Mouse (Mus musculus) spleen, adult 10 weeks (tissue): Measurements from ENCODE around the gene Cdh23. TPM values are rescaled to one million over a fixed set of nuclear protein-coding genes. Genes with fewer than 3 reads are reported as not detected.

Experiments used
- polyA plus RNA-seq: library from polyadenylated mRNA; stranded (reverse); fragments of 350-450 nt; fragmentation: Illumina TruSeq; extraction: RNeasy Lipid Tissue Mini Kit (QIAGEN cat#74804); gene quantifications from one replicate; pipeline ENCODE4 v1.2.3, GENCODE M21; 2015; ENCODE audit warnings: low replicate concordance; ENCODE audit not compliant: insufficient read depth

Cdh23 gene
- 0.77 TPM for polyA plus RNA-seq

DNA sequence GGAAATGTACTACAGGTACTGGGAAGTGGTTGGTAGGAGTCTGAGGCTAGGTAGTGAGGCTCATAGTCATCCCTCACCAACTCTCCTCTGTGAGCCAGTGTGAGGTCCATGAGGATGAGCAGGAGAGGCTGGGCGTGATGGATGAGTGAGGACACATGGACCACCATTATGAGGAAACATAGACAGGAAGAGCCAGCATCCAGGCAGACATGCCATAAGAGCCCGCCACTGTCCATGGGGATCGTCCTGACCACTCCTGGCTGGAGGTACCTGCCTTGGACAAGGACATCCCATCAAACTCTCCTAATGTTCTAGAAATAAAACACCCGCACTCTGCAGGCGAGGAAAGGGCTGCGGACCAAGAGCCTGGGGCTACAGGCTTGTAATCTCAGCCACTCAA lies at the start of gene Cdh23:
Gene Cdh23 (minus strand): TSS at position 101 of the 400 bp plus-strand sequence.

DNA sequence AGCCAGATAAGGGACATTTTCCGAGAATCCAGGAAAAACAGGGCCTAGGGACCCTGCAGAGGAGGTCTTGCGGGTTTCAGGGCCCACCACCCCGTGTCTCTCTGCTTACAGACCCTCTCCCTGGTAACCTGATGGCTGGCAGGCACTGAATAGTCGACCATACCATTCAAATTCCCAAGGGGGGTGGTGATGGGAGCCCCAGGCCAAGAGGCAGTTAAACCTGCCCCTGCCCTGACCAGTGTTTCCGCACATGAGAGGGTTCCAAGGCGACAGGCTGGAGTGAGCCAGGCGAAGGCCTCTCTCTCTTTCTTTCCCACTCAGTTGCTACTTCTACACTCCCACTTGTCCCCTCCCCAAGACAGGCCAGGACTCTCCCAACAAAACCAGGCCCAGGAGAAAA lies 296.8 kb downstream of the Cdh23 start, which contains the start of gene Gm17455:
Gene Gm17455 (plus strand): TSS at position 278 of the 400 bp plus-strand sequence.

DNA sequence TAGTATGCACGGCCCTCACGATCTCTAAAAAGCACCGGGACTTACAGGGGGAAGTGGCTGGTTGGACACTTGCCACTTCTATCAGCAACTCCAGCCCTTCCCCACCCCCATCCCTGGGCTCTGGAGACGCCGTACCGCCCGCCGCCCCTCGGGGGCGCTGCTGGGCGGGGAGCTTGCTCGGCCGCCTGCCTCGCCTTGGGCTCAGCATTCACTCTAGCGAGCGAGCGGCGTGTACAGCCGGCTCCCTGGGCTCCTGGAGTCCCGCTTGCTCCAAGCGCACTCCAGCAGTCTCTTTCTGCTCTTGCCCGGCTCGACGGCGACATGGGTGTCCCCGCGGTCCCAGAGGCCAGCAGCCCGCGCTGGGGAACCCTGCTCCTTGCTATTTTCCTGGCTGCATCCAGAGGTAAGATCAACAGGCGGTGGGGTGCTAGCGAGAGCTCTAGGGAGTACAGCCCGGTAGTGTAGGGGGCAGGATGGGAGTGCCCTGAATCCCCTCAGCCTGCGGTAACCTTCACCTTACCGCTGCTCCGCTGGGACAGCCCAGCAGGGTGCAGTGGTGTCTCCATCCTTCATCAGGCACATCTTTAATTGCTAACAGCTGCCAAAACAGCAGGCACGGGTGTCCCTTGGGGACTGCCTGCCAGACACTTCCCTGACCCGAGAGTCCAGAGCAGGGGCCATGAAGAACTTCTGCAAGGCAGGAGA lies 349.4 kb downstream of the Cdh23 start, which contains the start of gene Vsir:
Gene Vsir (plus strand): TSS at position 151 of the 705 bp plus-strand sequence.

DNA sequence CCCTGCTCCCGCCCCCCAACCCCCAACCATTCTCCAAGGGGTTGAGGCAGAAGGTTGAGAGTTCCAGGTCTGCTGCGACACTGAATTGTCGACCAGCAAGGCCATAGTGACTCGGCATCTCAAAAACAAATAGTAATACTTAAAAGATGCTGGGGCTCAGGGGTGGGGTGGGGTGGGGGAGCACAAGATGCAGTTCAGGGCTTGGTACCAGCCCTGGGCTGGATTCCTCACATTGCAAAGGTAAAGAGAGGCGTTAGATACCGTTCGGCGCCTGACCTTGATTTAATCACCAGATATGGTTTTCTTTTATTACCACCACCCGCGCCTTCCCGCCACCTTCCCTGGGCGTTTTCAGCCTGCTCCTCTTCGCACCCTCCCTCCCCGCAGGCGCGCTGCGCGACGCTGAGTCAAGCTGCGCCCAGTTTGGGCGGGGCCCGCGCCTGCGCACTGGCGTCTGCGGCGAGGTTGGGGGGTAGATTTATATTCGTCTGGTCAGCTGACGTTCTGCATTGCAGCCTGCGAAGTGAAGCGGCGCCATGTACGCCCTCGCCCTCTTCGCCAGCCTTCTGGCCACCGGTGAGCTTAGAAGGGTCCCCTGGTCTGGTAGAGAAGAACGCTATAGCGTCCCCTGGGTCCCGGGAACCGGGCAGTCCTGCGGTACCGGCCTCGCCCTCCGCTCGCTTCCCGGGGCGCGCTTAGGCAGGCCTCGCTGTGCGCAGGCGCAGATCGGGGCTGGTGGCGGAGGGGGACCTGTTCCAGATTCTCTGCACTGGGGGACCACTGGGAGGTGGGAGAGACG lies 418.9 kb downstream of the Cdh23 start, which contains the start of gene Psap:
Gene Psap (plus strand): TSS at position 421 of the 799 bp plus-strand sequence.

Other genes starting within 250 kb of the Cdh23 start
- 28.3 TPM for gene Slc29a3, start 56.3 kb upstream of the Cdh23 start, polyA plus RNA-seq
- gene Unc5b, start 135.1 kb upstream of the Cdh23 start, polyA plus RNA-seq = 1.9 TPM